Comparison of ENCODE assay signal across 8 mouse cellular contexts in genomic region chr6:116228785-116229525, GRCm38 (mm10). TPM values are rescaled to one million over a fixed set of nuclear protein-coding genes. Genes with fewer than 3 reads are reported as not detected.
DNase-seq lines count a peak whose midpoint lies in the region; ATAC-seq lines count a peak whose summit lies in the region.

No protein-coding gene starts in this region.

- no peak overlapping the region for H3K27ac ChIP-seq in heart, embryonic 11.5 days (ENCODE audit: low read depth, low read length)
- no peak overlapping the region for H3K27ac ChIP-seq in embryonic facial prominence, embryonic 14.5 days (replicated peaks; ENCODE audit: low read depth, low read length)

- ATAC-seq in heart, embryonic 11.5 days (replicated peaks; ENCODE audit: insufficient number of reproducible peaks, low FRiP score, low TSS enrichment) = no peak
- no peak for ATAC-seq in embryonic facial prominence, embryonic 14.5 days (ENCODE audit: low read depth)
- peak; percentile 97 for ATAC-seq in megakaryocyte-erythroid progenitor cell, adult 5-6 weeks (replicated peaks; ENCODE audit: low FRiP score, low TSS enrichment, poor library complexity, severe bottlenecking)

- peaks cover 25% of the 10 kb centered on the region for H3K36me3 ChIP-seq in heart, embryonic 11.5 days (ENCODE audit: control insufficient read depth, insufficient read depth, low read length)
- peaks cover 82% of the 10 kb centered on the region for H3K36me3 ChIP-seq in embryonic facial prominence, embryonic 14.5 days (ENCODE audit: control insufficient read depth, insufficient read depth, low read length)

- no peak overlapping the region for H3K4me2 ChIP-seq in heart, embryonic 11.5 days
- no peak overlapping the region for H3K4me2 ChIP-seq in embryonic facial prominence, embryonic 14.5 days (ENCODE audit: low read depth, low read length)

- no peaks in the 10 kb centered on the region for H3K9me3 ChIP-seq in heart, embryonic 11.5 days (replicated peaks; ENCODE audit: control insufficient read depth, low read length)
- no peaks in the 10 kb centered on the region for H3K9me3 ChIP-seq in embryonic facial prominence, embryonic 14.5 days (ENCODE audit: control insufficient read depth, low read length)

- no peak overlapping the region for H3K4me3 ChIP-seq in heart, embryonic 11.5 days (ENCODE audit: low read depth, low read length)
- H3K4me3 ChIP-seq in embryonic facial prominence, embryonic 14.5 days (ENCODE audit: low read depth, low read length) = no peak overlapping the region

- H3K4me1 ChIP-seq in heart, embryonic 11.5 days (ENCODE audit: control insufficient read depth, insufficient read depth, low read length) = no peaks in the 10 kb centered on the region
- H3K4me1 ChIP-seq in embryonic facial prominence, embryonic 14.5 days (ENCODE audit: control insufficient read depth, insufficient read depth, low read length) = no peaks in the 10 kb centered on the region

- H3K27me3 ChIP-seq in heart, embryonic 11.5 days (ENCODE audit: control insufficient read depth, insufficient read depth, low read length) = no peaks in the 10 kb centered on the region
- H3K27me3 ChIP-seq in embryonic facial prominence, embryonic 14.5 days (replicated peaks; ENCODE audit: control insufficient read depth, insufficient read depth, low read length) = no peaks in the 10 kb centered on the region

- intact Hi-C loops in heart, postnatal 14 days (cut with DNase I) = loop anchor here (5.0 kb wide), 1 partner anchor 217 kb away; no protein-coding TSS in a partner anchor

- peak; percentile 77 to 85 for DNase-seq in heart, adult 18-20 months
- peak; percentile 75 to 81 for DNase-seq in adrenal gland, postnatal 36 days
- peak; percentile 62 for DNase-seq in embryonic facial prominence, embryonic 14.5 days (ENCODE audit: low spot score)
- DNase-seq in heart, postnatal 14 days = peak; percentile 76 to 83
- peak; percentile 39 to 50 for DNase-seq in left cerebral cortex, adult 8-10 months (ENCODE audit: low spot score in 2 of 2)
- peak; percentile 57 to 81 for DNase-seq in spleen, postnatal 10 days (ENCODE audit: low spot score in 2 of 2)

- WGBS in heart, embryonic 11.5 days (ENCODE audit: insufficient replicate concordance) = 60% methylated on average over 12 of the region's 12 CpGs
- 65% methylated on average over 12 of the region's 12 CpGs for WGBS in embryonic facial prominence, embryonic 14.5 days

- no peak overlapping the region for H3K9ac ChIP-seq in heart, embryonic 11.5 days (ENCODE audit: low read depth, low read length)
- H3K9ac ChIP-seq in embryonic facial prominence, embryonic 14.5 days (ENCODE audit: low read depth, low read length) = no peak overlapping the region

RNA-seq across cellular contexts. Expression of gene Washc2, which starts 21.1 kb away (rescaled TPM):
- 10 to 100 TPM; 19.7 to 24.5 TPM for total RNA-seq in heart, adult 18-20 months (2021)
- 31.1 and 40.2 TPM in 2 replicates for polyA plus RNA-seq in heart, embryonic 11.5 days (2014; fragmentation: Nextera tagmentation; extraction: Ambion mirVana)
- total RNA-seq in adrenal gland, postnatal 36 days (2021) = 10 to 100 TPM; 39.6 to 43.3 TPM
- 36.9 and 43.3 TPM in 2 replicates for polyA plus RNA-seq in embryonic facial prominence, embryonic 14.5 days (2014; fragmentation: Nextera tagmentation; extraction: Ambion mirVana)
- total RNA-seq in heart, postnatal 14 days (2021) = 10 to 100 TPM; 29.8 to 31.9 TPM
- total RNA-seq in left cerebral cortex, adult 8-10 months (2022) = 100 to 1,000 TPM in 2 of 4 experiments, 10 to 100 TPM in 2; 88.3 to 108 (median 95.9) TPM
- total RNA-seq in megakaryocyte-erythroid progenitor cell, adult 5-6 weeks (2014; fragmentation: Nextera tagmentation) = 39.7 and 43.1 TPM in 2 replicates
- total RNA-seq in megakaryocyte-erythroid progenitor cell, adult 5-6 weeks (2017) = 35.8 and 44.9 TPM in 2 replicates

RNA-seq across cellular contexts. Expression of gene Zfand4, which starts 35.1 kb away (rescaled TPM):
- total RNA-seq in heart, adult 18-20 months (2021) = 1 to 10 TPM; 2.2 to 3.4 TPM
- 4.5 and 6.3 TPM in 2 replicates for polyA plus RNA-seq in heart, embryonic 11.5 days (2014; fragmentation: Nextera tagmentation; extraction: Ambion mirVana)
- 1 to 10 TPM in 1 of 2 experiments, under 1 TPM in 1; 0.93 to 1.0 TPM for total RNA-seq in adrenal gland, postnatal 36 days (2021)
- polyA plus RNA-seq in embryonic facial prominence, embryonic 14.5 days (2014; fragmentation: Nextera tagmentation; extraction: Ambion mirVana) = 6.5 and 8.1 TPM in 2 replicates
- 1 to 10 TPM; 2.7 to 3.2 TPM for total RNA-seq in heart, postnatal 14 days (2021)
- total RNA-seq in left cerebral cortex, adult 8-10 months (2022) = 10 to 100 TPM; 10.2 to 13.8 (median 11.9) TPM
- total RNA-seq in megakaryocyte-erythroid progenitor cell, adult 5-6 weeks (2014; fragmentation: Nextera tagmentation) = 20.2 and 32.4 TPM in 2 replicates
- 17.8 and 23.2 TPM in 2 replicates for total RNA-seq in megakaryocyte-erythroid progenitor cell, adult 5-6 weeks (2017)

RNA-seq across cellular contexts. Expression of gene Tmcc1, which starts 35.7 kb away (rescaled TPM):
- 10 to 100 TPM; 32.7 to 35.9 TPM for total RNA-seq in heart, adult 18-20 months (2021)
- 12.2 and 15.0 TPM in 2 replicates for polyA plus RNA-seq in heart, embryonic 11.5 days (2014; fragmentation: Nextera tagmentation; extraction: Ambion mirVana)
- 10 to 100 TPM; 20.8 to 20.9 TPM for total RNA-seq in adrenal gland, postnatal 36 days (2021)
- polyA plus RNA-seq in embryonic facial prominence, embryonic 14.5 days (2014; fragmentation: Nextera tagmentation; extraction: Ambion mirVana) = 10.7 and 11.1 TPM in 2 replicates
- 10 to 100 TPM; 28.7 to 31.2 TPM for total RNA-seq in heart, postnatal 14 days (2021)
- 10 to 100 TPM; 65.1 to 76.5 (median 75.6) TPM for total RNA-seq in left cerebral cortex, adult 8-10 months (2022)
- total RNA-seq in megakaryocyte-erythroid progenitor cell, adult 5-6 weeks (2014; fragmentation: Nextera tagmentation) = 9.1 and 12.1 TPM in 2 replicates
- total RNA-seq in megakaryocyte-erythroid progenitor cell, adult 5-6 weeks (2017) = 9.1 and 9.8 TPM in 2 replicates
